Mouse (Mus musculus) embryo, embryonic 10.5 days (tissue): ENCODE measurements around the gene Rapgef4.

Experiments used
- DNase-seq: peaks from one replicate; pipeline ENCODE4 v3.0.0-alpha.2; 2015; ENCODE audit warnings: low spot score

The Rapgef4 gene

GRCm38 (mm10) chr2:72077490-72078139 lies 96.6 kb downstream of the Rapgef4 start:
- no peak for DNase-seq

GRCm38 (mm10) chr2:72078140-72078521 lies 97.1 kb downstream of the Rapgef4 start:
- DNase-seq, result no peak

GRCm38 (mm10) chr2:72079110-72079509 lies 98.1 kb downstream of the Rapgef4 start:
- no peak for DNase-seq

- DNase-seq, result no peak
Observed at GRCm38 (mm10) chr2:72082846-72083245, 101.8 kb downstream of the Rapgef4 start.

- DNase-seq, result no peak
Observed at GRCm38 (mm10) chr2:72088886-72089285, 107.8 kb downstream of the Rapgef4 start.

- DNase-seq, result no peak
Observed at GRCm38 (mm10) chr2:72090061-72090460, 109.0 kb downstream of the Rapgef4 start.

- peak; percentile 19 for DNase-seq
Observed at GRCm38 (mm10) chr2:72092046-72092445, 111.0 kb downstream of the Rapgef4 start.

GRCm38 (mm10) chr2:72093402-72094037 lies 112.5 kb downstream of the Rapgef4 start:
- peak; percentile 26 for DNase-seq

- DNase-seq, result no peak
Observed at GRCm38 (mm10) chr2:72094038-72094437, 113.0 kb downstream of the Rapgef4 start.

GRCm38 (mm10) chr2:72094446-72094845 lies 113.4 kb downstream of the Rapgef4 start:
- DNase-seq, result no peak

- no peak for DNase-seq
Observed at GRCm38 (mm10) chr2:72095002-72095401, 114.0 kb downstream of the Rapgef4 start.

- DNase-seq, result peak; percentile 69
Observed at GRCm38 (mm10) chr2:72096345-72096744, 115.3 kb downstream of the Rapgef4 start.

- DNase-seq, result no peak
Observed at GRCm38 (mm10) chr2:72098366-72098765, 117.3 kb downstream of the Rapgef4 start.

- DNase-seq, result no peak
Observed at GRCm38 (mm10) chr2:72104604-72105003, 123.6 kb downstream of the Rapgef4 start.

- DNase-seq, result no peak
Observed at GRCm38 (mm10) chr2:72107525-72108180, 126.6 kb downstream of the Rapgef4 start.

GRCm38 (mm10) chr2:72108448-72109312 lies 127.6 kb downstream of the Rapgef4 start:
- DNase-seq, result no peak

- DNase-seq, result no peak
Observed at GRCm38 (mm10) chr2:72110404-72110803, 129.4 kb downstream of the Rapgef4 start.

- DNase-seq, result no peak
Observed at GRCm38 (mm10) chr2:72113716-72114115, 132.7 kb downstream of the Rapgef4 start.

- no peak for DNase-seq
Observed at GRCm38 (mm10) chr2:72114148-72114559, 133.1 kb downstream of the Rapgef4 start.

- DNase-seq, result no peak
Observed at GRCm38 (mm10) chr2:72116103-72116502, 135.1 kb downstream of the Rapgef4 start.

GRCm38 (mm10) chr2:72116698-72117097 lies 135.7 kb downstream of the Rapgef4 start:
- no peak for DNase-seq
